Mouse (Mus musculus): Measurements from ENCODE around the gene Rgs6. TPM values are rescaled to one million over a fixed set of nuclear protein-coding genes. Genes with fewer than 3 reads are reported as not detected.
A peak's percentile ranks its signal among the peaks of the same experiment; 100 is the strongest.

Gene Rgs6
- polyA plus RNA-seq, 1 experiment from 2014 or later = 1.9 TPM

DNA sequence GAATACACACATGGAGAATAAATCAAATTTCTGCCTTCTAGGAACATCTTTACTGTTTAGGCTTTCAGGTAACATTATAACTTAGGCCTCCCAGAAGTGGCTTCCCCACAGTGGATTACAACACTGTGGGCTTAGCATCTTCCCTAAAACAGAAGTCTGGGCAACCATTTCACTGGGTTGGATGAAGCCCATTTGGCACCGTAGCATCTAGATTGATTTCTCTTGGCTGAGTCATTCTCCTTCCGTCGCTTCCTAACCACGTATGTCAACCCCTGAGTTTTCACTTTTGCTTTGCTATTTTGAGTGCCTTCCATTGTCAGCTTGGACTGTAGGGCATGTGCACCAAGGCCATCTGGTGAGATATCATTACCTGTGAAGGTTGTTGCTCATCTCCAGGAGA is 217.1 kb downstream of the Rgs6 start:
- ATAC-seq (no peak), DNase-seq (ENCODE audit: low read depth, low spot score) (no peak)
- ChIA-PET CTCF (no interaction called here), POLR2A (no interaction called here)
- no peaks in the 10 kb centered on the region for H3K27me3 ChIP-seq
- no peak for TF ChIP-seq CTCF (IDR thresholded peaks at IDR 0.05)
- in situ Hi-C loops (cut with MboI; ENCODE audit: low pct_unique_long_range_greater_than_20kb) = no loop called here

DNA sequence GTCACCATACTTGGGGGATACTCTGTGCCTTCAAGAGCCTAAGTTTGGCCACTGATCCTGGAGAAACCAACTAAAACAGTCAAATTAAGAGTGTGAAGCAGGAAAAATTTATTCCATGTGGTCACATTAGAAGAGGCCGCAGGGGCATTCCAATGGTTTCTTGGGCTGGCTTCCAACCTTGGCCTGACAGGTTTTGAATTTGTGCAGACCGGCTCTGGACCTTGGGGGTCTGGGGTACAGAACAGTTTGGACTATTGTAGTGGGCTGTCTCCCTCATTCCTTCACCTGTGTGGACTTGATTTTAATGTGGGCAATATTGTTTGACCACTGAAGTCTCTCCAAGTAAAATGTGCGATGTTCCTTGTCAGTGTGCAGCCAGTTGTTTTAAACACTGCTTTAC is 222.5 kb downstream of the Rgs6 start:
- ChIA-PET CTCF (no interaction called here), POLR2A (no interaction called here)
- DNase-seq (ENCODE audit: low read depth, low spot score) (no peak), ATAC-seq (no peak)
- H3K27me3 ChIP-seq = no peaks in the 10 kb centered on the region
- no peak for TF ChIP-seq CTCF (IDR thresholded peaks at IDR 0.05)
- in situ Hi-C loops (cut with MboI; ENCODE audit: low pct_unique_long_range_greater_than_20kb) = no loop called here

DNA sequence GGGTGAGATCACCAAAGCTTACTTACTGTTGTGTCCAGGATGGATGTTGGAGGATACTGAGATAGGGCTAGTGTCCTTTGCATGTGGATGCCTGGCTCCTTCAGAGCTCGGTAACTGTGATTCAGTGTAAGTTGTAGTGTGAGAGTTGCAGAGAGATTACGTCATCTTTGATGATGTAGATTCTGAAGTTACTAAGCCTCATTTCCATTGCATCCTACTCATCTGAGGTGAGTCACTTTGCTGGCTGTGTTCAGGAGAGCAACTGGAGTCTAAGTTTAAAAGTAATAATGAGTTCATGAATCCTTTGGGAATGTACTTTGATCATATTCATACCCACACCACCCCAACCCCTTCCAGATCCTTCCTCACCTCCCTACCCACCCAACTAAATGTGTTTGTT is 227.9 kb downstream of the Rgs6 start:
- no peaks in the 10 kb centered on the region for H3K27me3 ChIP-seq
- CTCF ChIA-PET = no interaction called here
- peak; percentile 57 for ATAC-seq
- peak; percentile 20 for DNase-seq (ENCODE audit: low read depth, low spot score)
- POLR2A ChIA-PET = no interaction called here
- in situ Hi-C loops (cut with MboI; ENCODE audit: low pct_unique_long_range_greater_than_20kb) = no loop called here
- no peak for TF ChIP-seq CTCF (IDR thresholded peaks at IDR 0.05)

GRCm38 (mm10) chr12:82819328-82819727 is 231.2 kb downstream of the Rgs6 start:
- in situ Hi-C loops (cut with MboI; ENCODE audit: low pct_unique_long_range_greater_than_20kb) = no loop called here
- H3K27me3 ChIP-seq = no peaks in the 10 kb centered on the region

GRCm38 (mm10) chr12:82819991-82820390 is 231.9 kb downstream of the Rgs6 start:
- DNase-seq (ENCODE audit: low read depth, low spot score) (no peak), ATAC-seq (no peak)
- no peak for TF ChIP-seq CTCF (IDR thresholded peaks at IDR 0.05)
- CTCF ChIA-PET = interaction anchor here (1.5 to 1.6 kb wide), 2 partner anchors 17 to 59 kb away, joined by 3 read pairs; no protein-coding TSS in a partner anchor
- in situ Hi-C loops (cut with MboI; ENCODE audit: low pct_unique_long_range_greater_than_20kb) = no loop called here
- H3K27me3 ChIP-seq = no peaks in the 10 kb centered on the region
- POLR2A ChIA-PET = no interaction called here

More at GRCm38 (mm10) chr12:82819328-82819727, 231.2 kb downstream of the Rgs6 start:
- DNase-seq (ENCODE audit: low read depth, low spot score) = no peak
- ATAC-seq = no peak
- POLR2A ChIA-PET = no interaction called here
- no peak for TF ChIP-seq CTCF (IDR thresholded peaks at IDR 0.05)
- CTCF ChIA-PET = interaction anchor here (1.6 kb wide), 1 partner anchor 17 kb away, joined by 3 read pairs; no protein-coding TSS in a partner anchor

DNA sequence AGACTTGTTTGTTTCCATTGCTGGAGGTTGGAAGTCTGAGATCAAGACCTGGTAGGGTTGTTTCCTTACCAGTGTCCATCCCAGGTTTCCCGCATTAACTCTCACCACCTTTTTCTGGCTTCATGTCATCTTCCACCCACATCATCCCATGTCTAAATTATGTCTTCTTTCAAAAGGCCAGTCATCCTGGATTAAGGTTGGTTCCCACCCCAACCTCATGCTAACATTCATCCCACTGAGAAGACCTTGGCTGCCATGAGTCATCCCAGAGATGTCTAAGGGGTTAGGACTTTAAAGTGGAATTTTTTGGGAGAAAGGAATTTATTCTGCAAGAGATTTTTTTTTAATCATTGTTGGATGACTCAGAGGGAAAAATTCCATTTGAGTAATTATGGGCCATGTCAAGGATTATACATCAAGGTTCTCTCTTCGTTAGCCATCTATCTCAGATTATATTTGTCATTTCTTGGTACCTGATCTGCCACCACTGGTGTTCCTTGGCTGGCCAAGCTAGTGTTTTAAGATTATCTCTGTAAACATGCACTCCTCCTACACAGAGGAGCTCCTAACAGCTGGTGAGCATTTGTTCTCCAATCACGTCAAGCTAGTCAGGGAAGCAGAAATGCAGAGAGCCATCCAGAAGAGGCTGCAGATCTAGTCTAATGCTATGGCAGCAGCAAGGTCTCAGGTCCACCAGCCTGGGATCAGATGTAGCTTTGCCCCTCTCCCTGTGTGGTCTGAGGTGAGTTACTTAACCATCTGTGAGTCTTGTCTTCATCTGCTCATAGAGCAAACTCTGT is 234.9 kb downstream of the Rgs6 start:
- ChIA-PET CTCF (no interaction called here), POLR2A (no interaction called here)
- no peaks in the 10 kb centered on the region for H3K27me3 ChIP-seq
- TF ChIP-seq CTCF (IDR thresholded peaks at IDR 0.05) = no peak
- in situ Hi-C loops (cut with MboI; ENCODE audit: low pct_unique_long_range_greater_than_20kb) = no loop called here
- ATAC-seq (peak; percentile 51), DNase-seq (ENCODE audit: low read depth, low spot score) (peak; percentile 22)

DNA sequence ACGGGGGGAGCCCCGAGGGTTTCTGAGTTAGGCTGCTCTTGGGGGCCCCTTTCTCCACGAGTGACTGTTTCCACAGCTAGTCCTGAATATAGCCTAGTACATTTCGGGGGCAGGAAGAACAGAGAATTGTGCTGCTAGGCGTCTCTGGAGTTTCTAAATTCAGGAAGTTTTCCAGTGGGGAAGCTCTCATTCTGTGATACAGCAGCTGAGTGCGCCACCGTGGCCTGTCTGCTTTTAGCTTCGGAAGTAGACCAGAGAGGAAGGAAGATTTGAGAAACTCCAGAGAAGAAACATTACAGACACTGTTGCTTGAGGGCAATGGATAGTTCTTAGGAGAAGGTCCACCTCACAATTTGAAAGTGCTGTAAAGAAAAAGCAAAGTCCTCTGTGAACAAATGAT is 242.2 kb downstream of the Rgs6 start:
- no peaks in the 10 kb centered on the region for H3K27me3 ChIP-seq
- ChIA-PET CTCF (no interaction called here), POLR2A (no interaction called here)
- in situ Hi-C loops (cut with MboI; ENCODE audit: low pct_unique_long_range_greater_than_20kb) = no loop called here
- no peak for TF ChIP-seq CTCF (IDR thresholded peaks at IDR 0.05)
- ATAC-seq (no peak), DNase-seq (ENCODE audit: low read depth, low spot score) (no peak)

GRCm38 (mm10) chr12:82838544-82838943 is 250.5 kb downstream of the Rgs6 start:
- ATAC-seq = no peak
- H3K27me3 ChIP-seq = no peaks in the 10 kb centered on the region
- ChIA-PET POLR2A (no interaction called here), CTCF (no interaction called here)
- in situ Hi-C loops (cut with MboI; ENCODE audit: low pct_unique_long_range_greater_than_20kb) = no loop called here
- no peak for DNase-seq (ENCODE audit: low read depth, low spot score)
- no peak for TF ChIP-seq CTCF (IDR thresholded peaks at IDR 0.05)

- ChIA-PET CTCF (no interaction called here), POLR2A (interaction anchor here (0.6 kb wide), 1 partner anchor 32 kb away, joined by 3 read pairs; no protein-coding TSS in a partner anchor)
- in situ Hi-C loops (cut with MboI; ENCODE audit: low pct_unique_long_range_greater_than_20kb) = no loop called here
- no peak for DNase-seq (ENCODE audit: low read depth, low spot score)
- no peaks in the 10 kb centered on the region for H3K27me3 ChIP-seq
- ATAC-seq = no peak
- TF ChIP-seq CTCF (IDR thresholded peaks at IDR 0.05) = no peak
Measured at GRCm38 (mm10) chr12:82841566-82841965, 253.5 kb downstream of the Rgs6 start.

GRCm38 (mm10) chr12:82848304-82848872 is 260.3 kb downstream of the Rgs6 start:
- CTCF ChIA-PET = no interaction called here
- no peak for DNase-seq (ENCODE audit: low read depth, low spot score)
- no peaks in the 10 kb centered on the region for H3K27me3 ChIP-seq
- TF ChIP-seq CTCF (IDR thresholded peaks at IDR 0.05) = no peak
- POLR2A ChIA-PET = no interaction called here
- ATAC-seq = no peak
- in situ Hi-C loops (cut with MboI; ENCODE audit: low pct_unique_long_range_greater_than_20kb) = no loop called here

DNA sequence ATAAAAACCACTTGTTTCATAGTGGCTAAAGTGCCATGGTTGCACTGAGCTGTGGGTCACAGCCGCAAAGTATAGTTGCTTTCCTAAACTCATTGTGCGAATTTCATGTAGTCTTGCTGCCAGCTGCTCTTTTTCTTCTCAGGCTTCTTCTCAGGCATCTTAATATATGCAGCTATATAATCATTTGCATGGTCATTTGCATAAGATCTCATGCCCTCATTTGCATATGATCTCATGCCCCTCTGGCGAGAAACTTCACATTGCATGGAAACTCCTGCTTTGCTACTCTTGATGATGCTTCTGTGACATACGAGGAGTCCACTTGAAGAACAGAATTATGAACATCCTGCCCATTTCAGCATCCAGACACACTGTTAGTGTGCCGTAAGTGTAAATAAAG is 266.8 kb downstream of the Rgs6 start:
- ATAC-seq (no peak), DNase-seq (ENCODE audit: low read depth, low spot score) (no peak)
- ChIA-PET CTCF (interaction anchor here (0.7 kb wide), 1 partner anchor 365 kb away, joined by 4 read pairs; no protein-coding TSS in a partner anchor), POLR2A (interaction anchor here (0.9 kb wide), 1 partner anchor 10 kb away, joined by 3 read pairs; no protein-coding TSS in a partner anchor)
- TF ChIP-seq CTCF (IDR thresholded peaks at IDR 0.05) = no peak
- H3K27me3 ChIP-seq = no peaks in the 10 kb centered on the region
- in situ Hi-C loops (cut with MboI; ENCODE audit: low pct_unique_long_range_greater_than_20kb) = no loop called here

Measured in Patski (cell line).